Mouse (Mus musculus) heart, embryonic 11.5 days (tissue): ENCODE measurements around the gene Pgap3. TPM values are rescaled to one million over a fixed set of nuclear protein-coding genes. Genes with fewer than 3 reads are reported as not detected.

ENCODE experiments used
- ATAC-seq: fragments of 200-750 bp; cut with Nextera tagmentation; replicated peaks from 2 replicates; pipeline ENCODE4 v1.8.0; 2017; ENCODE audit warnings: moderate library complexity; ENCODE audit not compliant: insufficient number of reproducible peaks, low FRiP score, low TSS enrichment
- H3K27ac ChIP-seq: fragments of 300-500 bp; sonication (generic); 2 replicates; pipeline ENCODE4 v1.5.1; 2014; ENCODE audit warnings: mild to moderate bottlenecking, low read depth, low read length
- H3K27me3 ChIP-seq: fragments of 300-500 bp; sonication (generic); 2 replicates; pipeline ENCODE4 v1.6.1; 2014; ENCODE audit warnings: mild to moderate bottlenecking, low read length, mixed read lengths; ENCODE audit not compliant: control insufficient read depth, insufficient read depth
- H3K36me3 ChIP-seq: fragments of 300-500 bp; sonication (generic); 2 replicates; pipeline ENCODE4 v1.6.1; 2014; ENCODE audit warnings: mild to moderate bottlenecking, low read length, moderate library complexity, mixed read lengths; ENCODE audit not compliant: control insufficient read depth, insufficient read depth
- H3K4me1 ChIP-seq: fragments of 300-500 bp; sonication (generic); 2 replicates; pipeline ENCODE4 v1.6.1; 2014; ENCODE audit warnings: low read length; ENCODE audit not compliant: control insufficient read depth, insufficient read depth
- H3K4me2 ChIP-seq: fragments of 300-500 bp; sonication (generic); 2 replicates; pipeline ENCODE4 v1.6.1; 2014; ENCODE audit warnings: mild to moderate bottlenecking, moderate library complexity
- H3K4me3 ChIP-seq: fragments of 300-500 bp; sonication (generic); 2 replicates; pipeline ENCODE4 v1.5.1; 2014; ENCODE audit warnings: low read depth, low read length
- H3K9ac ChIP-seq: fragments of 300-500 bp; sonication (generic); 2 replicates; pipeline ENCODE4 v1.6.1; 2014; ENCODE audit warnings: mild to moderate bottlenecking, low read depth, low read length, moderate library complexity
- H3K9me3 ChIP-seq: fragments of 300-500 bp; sonication (generic); replicated peaks from 2 replicates; pipeline ENCODE4 v1.6.1; 2016; ENCODE audit warnings: low read length; ENCODE audit not compliant: control insufficient read depth
- WGBS: fragments of 180-500 bp; shearing (Covaris S2); extraction: QIAGEN DNeasy Blood & Tissue Kit; methylation state at CpG from one replicate; pipeline ENCODE4 v1.1.7; 2014; ENCODE audit not compliant: insufficient replicate concordance; 5-methylcytosine and 5-hydroxymethylcytosine counted together
- polyA plus RNA-seq: library from polyadenylated mRNA; unstranded; fragments of >200 nt; fragmentation: Nextera tagmentation; extraction: Ambion mirVana; gene quantifications from 2 replicates; pipeline ENCODE4 v1.2.1, GENCODE M21; 2014

Pgap3 gene
- polyA plus RNA-seq, 1 experiment from 2014 or later, result 10.6 TPM

- Histone ChIP-seq H3K9ac (no peak overlapping the region), H3K27ac (0 out of 2 replicates have a peak overlapping the region, but pooled peaks have one; percentile 80), H3K27me3 (no peaks in the 10 kb centered on the region), H3K4me3 (no peak overlapping the region), H3K36me3 (peaks cover 15% of the 10 kb centered on the region), H3K4me2 (peak overlapping the region; percentile 46; the same call in 1 of the 2 replicates), H3K4me1 (peaks cover 73% of the 10 kb centered on the region), H3K9me3 (no peaks in the 10 kb centered on the region)
- WGBS, result 80% methylated on average over 6 of the region's 6 CpGs
- ATAC-seq, result no peak
Observed at GRCm38 (mm10) chr11:98373244-98373643, 27.0 kb downstream of the Pgap3 start.

GRCm38 (mm10) chr11:98372406-98372805, 27.9 kb downstream of the Pgap3 start:
- Histone ChIP-seq H3K9me3 (no peaks in the 10 kb centered on the region), H3K27me3 (no peaks in the 10 kb centered on the region), H3K27ac (peak overlapping the region; percentile 37), H3K4me1 (peaks cover 79% of the 10 kb centered on the region), H3K36me3 (peaks cover 13% of the 10 kb centered on the region), H3K4me3 (peak overlapping the region; percentile 14), H3K4me2 (peak overlapping the region; percentile 46), H3K9ac (no peak overlapping the region)
- WGBS, result 22% methylated on average over 2 of the region's 2 CpGs
- ATAC-seq, result no peak

- peak overlapping the region; percentile 37 for H3K27ac ChIP-seq
- peak overlapping the region; percentile 18 for H3K4me3 ChIP-seq
- peak overlapping the region; percentile 46 for H3K4me2 ChIP-seq
- peak overlapping the region; percentile 46; the same call in 1 of the 2 replicates for H3K9ac ChIP-seq
- H3K36me3 ChIP-seq, result peaks cover 7% of the 10 kb centered on the region
- ATAC-seq, result no peak
- 33% methylated on average over 10 of the region's 10 CpGs for WGBS
- H3K4me1 ChIP-seq, result peaks cover 77% of the 10 kb centered on the region
- no peaks in the 10 kb centered on the region for H3K27me3 ChIP-seq
- no peaks in the 10 kb centered on the region for H3K9me3 ChIP-seq
Observed at GRCm38 (mm10) chr11:98371556-98372240, 28.6 kb downstream of the Pgap3 start.

GRCm38 (mm10) chr11:98370588-98370987, 29.7 kb downstream of the Pgap3 start:
- no peak overlapping the region for H3K4me3 ChIP-seq
- H3K9me3 ChIP-seq, result no peaks in the 10 kb centered on the region
- no peak overlapping the region for H3K4me2 ChIP-seq
- no peak overlapping the region for H3K27ac ChIP-seq
- H3K27me3 ChIP-seq, result no peaks in the 10 kb centered on the region
- peak overlapping the region; percentile 16; the same call in 1 of the 2 replicates for H3K9ac ChIP-seq
- peaks cover 5% of the 10 kb centered on the region for H3K36me3 ChIP-seq
- 82% methylated on average over 2 of the region's 2 CpGs for WGBS
- peaks cover 81% of the 10 kb centered on the region for H3K4me1 ChIP-seq
- ATAC-seq, result 0 out of 2 replicates have a peak, but pooled peaks have one; percentile 15

GRCm38 (mm10) chr11:98369337-98369736, 31.0 kb downstream of the Pgap3 start:
- Histone ChIP-seq H3K4me2 (no peak overlapping the region), H3K36me3 (no peaks in the 10 kb centered on the region), H3K9ac (no peak overlapping the region), H3K27me3 (no peaks in the 10 kb centered on the region), H3K4me3 (no peak overlapping the region), H3K4me1 (peaks cover 69% of the 10 kb centered on the region), H3K27ac (no peak overlapping the region), H3K9me3 (no peaks in the 10 kb centered on the region)
- no peak for ATAC-seq
- 72% methylated on average over 6 of the region's 6 CpGs for WGBS

GRCm38 (mm10) chr11:98367863-98368186, 32.5 kb downstream of the Pgap3 start:
- no peak for ATAC-seq
- peaks cover 60% of the 10 kb centered on the region for H3K4me1 ChIP-seq
- no peak overlapping the region for H3K9ac ChIP-seq
- WGBS, result 59% methylated on average over 7 of the region's 7 CpGs
- no peak overlapping the region; the same call in 1 of the 2 replicates for H3K4me2 ChIP-seq
- no peaks in the 10 kb centered on the region for H3K9me3 ChIP-seq
- H3K27me3 ChIP-seq, result no peaks in the 10 kb centered on the region
- no peaks in the 10 kb centered on the region for H3K36me3 ChIP-seq
- H3K4me3 ChIP-seq, result no peak overlapping the region
- H3K27ac ChIP-seq, result peak overlapping the region; percentile 62

GRCm38 (mm10) chr11:98367171-98367862, 33.0 kb downstream of the Pgap3 start:
- 63% methylated on average over 10 of the region's 10 CpGs for WGBS
- Histone ChIP-seq H3K9me3 (no peaks in the 10 kb centered on the region), H3K27me3 (no peaks in the 10 kb centered on the region), H3K4me2 (no peak overlapping the region; the same call in 1 of the 2 replicates), H3K36me3 (no peaks in the 10 kb centered on the region), H3K27ac (peak overlapping the region; percentile 62), H3K9ac (no peak overlapping the region), H3K4me1 (peaks cover 58% of the 10 kb centered on the region), H3K4me3 (no peak overlapping the region)
- no peak for ATAC-seq

- WGBS, result 79% methylated on average over 10 of the region's 10 CpGs
- Histone ChIP-seq H3K4me2 (no peak overlapping the region), H3K36me3 (no peaks in the 10 kb centered on the region), H3K9me3 (no peaks in the 10 kb centered on the region), H3K4me1 (peaks cover 50% of the 10 kb centered on the region), H3K27me3 (no peaks in the 10 kb centered on the region), H3K27ac (no peak overlapping the region), H3K9ac (no peak overlapping the region), H3K4me3 (no peak overlapping the region)
- no peak for ATAC-seq
Observed at GRCm38 (mm10) chr11:98366290-98366689, 34.0 kb downstream of the Pgap3 start.
